Mouse (Mus musculus): ENCODE measurements around the gene Trim28.

DNA sequence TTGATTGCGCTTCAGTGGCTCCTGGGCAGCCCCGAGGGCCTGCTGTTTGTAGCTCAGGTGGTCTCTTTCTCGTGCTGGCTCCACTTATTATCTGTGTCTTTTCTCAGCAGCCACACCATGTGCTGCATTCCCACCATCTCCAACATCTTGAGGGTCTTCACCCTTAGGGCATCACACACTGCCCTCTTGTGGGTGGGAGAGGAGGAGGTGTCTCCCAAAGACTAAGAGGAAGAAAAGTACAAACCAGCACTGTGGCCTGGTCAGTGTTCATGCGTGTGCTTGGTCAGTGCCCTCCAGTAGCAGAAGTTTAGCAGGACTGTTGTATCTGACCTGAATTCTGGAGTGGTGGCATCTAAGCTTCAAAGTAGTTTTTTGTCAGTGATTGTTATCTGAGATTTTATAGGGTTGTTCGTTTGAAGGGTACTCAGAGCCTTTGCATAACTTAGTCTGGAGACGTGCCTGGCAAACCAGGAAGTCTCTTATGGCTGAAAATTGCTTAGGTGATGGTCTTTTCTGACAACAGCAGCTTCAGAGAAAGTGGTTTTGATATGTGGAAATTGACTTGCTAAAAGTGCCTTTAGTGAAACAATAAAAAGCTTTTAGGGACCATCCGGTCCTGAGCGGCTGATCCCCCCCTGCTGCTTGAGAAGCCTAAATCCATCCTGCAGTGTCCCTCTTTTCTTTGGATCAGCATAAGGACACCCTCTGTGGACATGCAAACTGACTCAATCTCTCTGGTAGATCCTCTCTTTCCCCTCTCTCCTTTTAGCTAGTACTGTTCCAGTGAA is 58.2 kb downstream of the Trim28 start:
- TF ChIP-seq CTCF (conservative IDR thresholded peaks at IDR 0.05 in 1 of 2, IDR thresholded peaks at IDR 0.05 in 1 of 2; ENCODE audit: low read depth in 2 of 2, low read length in 2 of 2) = peak in 1 of 2 experiments; percentile 49; a peak in 2 of 4 replicates
- TF ChIP-seq EP300 (IDR thresholded peaks at IDR 0.05; ENCODE audit: low read length) = no peak
- no peak for TF ChIP-seq MAX (IDR thresholded peaks at IDR 0.05; ENCODE audit: low read length)
- no peak for TF ChIP-seq CHD2 (IDR thresholded peaks at IDR 0.05; ENCODE audit: low read length)
- no peak for TF ChIP-seq MAZ (IDR thresholded peaks at IDR 0.05; ENCODE audit: low read depth, low read length)

Measured in CH12.LX (cell line).